Mouse (Mus musculus) CH12.LX (cell line): ENCODE results near the gene Nrn1. TPM values are rescaled to one million over a fixed set of nuclear protein-coding genes. Genes with fewer than 3 reads are reported as not detected.

Experiments used
- DNase-seq: peaks from one replicate; pipeline ENCODE4 v3.0.0-alpha.2; 2013; ENCODE audit errors: extremely low read depth
- H3K27ac ChIP-seq: 2 replicates; pipeline ENCODE4 v1.5.1; 2012; ENCODE audit warnings: low read depth, mild to moderate bottlenecking, control low read depth, moderate library complexity; ENCODE audit not compliant: insufficient read depth
- H3K27me3 ChIP-seq: replicated peaks from 2 replicates; pipeline ENCODE3; 2012; ENCODE audit warnings: inconsistent platforms
- H3K36me3 ChIP-seq, 2 experiments: replicated peaks in 1 of 2; 2 replicates each; pipeline versions ENCODE3 to v1.6.1; 2012; ENCODE audit warnings: inconsistent platforms in 1 of 2, low read length in 1 of 2, mild to moderate bottlenecking in 1 of 2, mixed read lengths in 1 of 2, moderate library complexity in 1 of 2; ENCODE audit not compliant: control insufficient read depth in 1 of 2, insufficient read depth in 1 of 2
- H3K4me1 ChIP-seq, 2 experiments: 2 replicates each; pipeline ENCODE4 v1.6.1; 2012; ENCODE audit warnings: inconsistent platforms in 1 of 2, moderate library complexity in 1 of 2; ENCODE audit not compliant: insufficient read depth in 2 of 2, control insufficient read depth in 1 of 2
- H3K4me2 ChIP-seq: 2 replicates; pipeline ENCODE4 v1.6.1; 2012; ENCODE audit warnings: low read depth, mild to moderate bottlenecking, control low read depth; ENCODE audit not compliant: poor library complexity, insufficient read depth, severe bottlenecking
- H3K4me3 ChIP-seq, 3 experiments: fragments of 150-350 bp in 1 of 3; sonication (generic) in 1 of 3; replicated peaks in 1 of 3; 2 replicates each; pipeline versions ENCODE3 to v1.5.1; 2011 to 2012; ENCODE audit warnings: low read depth in 2 of 3, low read length in 2 of 3, mild to moderate bottlenecking in 2 of 3, moderate library complexity in 2 of 3, control low read depth in 1 of 3, improper control_type of control experiment in 1 of 3, inconsistent platforms in 1 of 3, mixed read lengths in 1 of 3; ENCODE audit not compliant: poor library complexity in 1 of 3
- H3K79me2 ChIP-seq: replicated peaks from 2 replicates; pipeline ENCODE4 v1.6.1; 2012; ENCODE audit warnings: mild to moderate bottlenecking, moderate library complexity; ENCODE audit not compliant: control insufficient read depth, poor library complexity, insufficient read depth, severe bottlenecking; ENCODE audit errors: extremely low read depth
- H3K9ac ChIP-seq: 2 replicates; pipeline ENCODE4 v1.6.1; 2012; ENCODE audit warnings: low read depth, mild to moderate bottlenecking, control low read depth, moderate library complexity; ENCODE audit not compliant: insufficient read depth
- H3K9me3 ChIP-seq: replicated peaks from 2 replicates; pipeline ENCODE3; 2012; ENCODE audit warnings: low read length, inconsistent platforms, mixed read lengths
- BHLHE40 ChIP-seq: IDR thresholded peaks from 2 replicates; pipeline ENCODE4 v1.6.1; 2011; ENCODE audit warnings: mild to moderate bottlenecking, low read depth, low read length, improper control_type of control experiment
- CHD1 ChIP-seq: IDR thresholded peaks from 2 replicates; pipeline ENCODE4 v1.6.1; 2012; ENCODE audit warnings: low read depth, low read length, improper control_type of control experiment, inconsistent platforms
- CHD2 ChIP-seq: IDR thresholded peaks from 2 replicates; pipeline ENCODE4 v1.6.1; 2011; ENCODE audit warnings: low read length, improper control_type of control experiment
- ELF1 ChIP-seq: IDR thresholded peaks from 2 replicates; pipeline ENCODE4 v1.6.1; 2014; ENCODE audit warnings: low read depth, mild to moderate bottlenecking, inconsistent platforms, low read length, improper control_type of control experiment
- ETS1 ChIP-seq: conservative IDR thresholded peaks from 2 replicates; pipeline ENCODE4 v1.6.1; 2012; ENCODE audit warnings: low read depth, mild to moderate bottlenecking, inconsistent platforms, low read length, improper control_type of control experiment, moderate library complexity
- GABPA ChIP-seq: IDR thresholded peaks from 2 replicates; pipeline ENCODE4 v1.6.1; 2012; ENCODE audit warnings: low read depth, low read length, improper control_type of control experiment, inconsistent platforms; ENCODE audit not compliant: insufficient replicate concordance
- JUND ChIP-seq: conservative IDR thresholded peaks from 2 replicates; pipeline ENCODE4 v1.6.1; 2011; ENCODE audit warnings: low read depth, low read length, improper control_type of control experiment
- MAFK ChIP-seq: IDR thresholded peaks from 2 replicates; pipeline ENCODE4 v1.6.1; 2011; ENCODE audit warnings: low read length, improper control_type of control experiment; ENCODE audit not compliant: insufficient replicate concordance
- PAX5 ChIP-seq: IDR thresholded peaks from 2 replicates; pipeline ENCODE4 v1.6.1; 2012; ENCODE audit warnings: low read length, inconsistent platforms, mixed read lengths
- RCOR1 ChIP-seq: conservative IDR thresholded peaks from 2 replicates; pipeline ENCODE4 v1.6.1; 2012; ENCODE audit warnings: low read depth, mild to moderate bottlenecking, inconsistent platforms, low read length, improper control_type of control experiment
- SMC3 ChIP-seq: IDR thresholded peaks from 2 replicates; pipeline ENCODE4 v1.6.1; 2011; ENCODE audit warnings: low read depth, low read length, improper control_type of control experiment
- TBP ChIP-seq: conservative IDR thresholded peaks from 2 replicates; pipeline ENCODE4 v1.6.1; 2011; ENCODE audit warnings: low read depth, low read length, improper control_type of control experiment
- TCF12 ChIP-seq: IDR thresholded peaks from 2 replicates; pipeline ENCODE4 v1.6.1; 2014; ENCODE audit warnings: low read depth, mild to moderate bottlenecking, inconsistent platforms, low read length, improper control_type of control experiment
- dilution Hi-C: fragments of 300-500 bp; cut with MboI; formaldehyde crosslinking; loops from 2 replicates; pipeline ENCODE4 v1.14.3; 2020; ENCODE audit warnings: low sequenced_read_pairs; ENCODE audit not compliant: extremely low pct_unique_long_range_greater_than_20kb, extremely low pct_ligation_motif_present
- in situ Hi-C: fragments of 300-500 bp; cut with MboI; formaldehyde crosslinking; loops from 3 replicates; pipeline ENCODE4 v1.14.3; 2019; ENCODE audit warnings: low sequenced_read_pairs, low pct_ligation_motif_present, low pct_unique_long_range_greater_than_20kb, mixed read lengths
- polyA plus RNA-seq: library from polyadenylated mRNA; unstranded; fragments of >175 nt; gene quantifications from 2 replicates; pipeline ENCODE4 v1.2.1, GENCODE M21; 2012; ENCODE audit warnings: low read depth; ENCODE audit not compliant: insufficient read length
- total RNA-seq, 2 experiments: library from RNA; depleted of rRNA; stranded (reverse); fragments of 300-350 nt in 1 of 2; fragments of >200 nt in 1 of 2; gene quantifications; 2 replicates each; pipeline ENCODE4 v1.2.3; 2012 to 2014

The Nrn1 gene
- total and polyA plus RNA-seq, 3 experiments: not detected

DNA sequence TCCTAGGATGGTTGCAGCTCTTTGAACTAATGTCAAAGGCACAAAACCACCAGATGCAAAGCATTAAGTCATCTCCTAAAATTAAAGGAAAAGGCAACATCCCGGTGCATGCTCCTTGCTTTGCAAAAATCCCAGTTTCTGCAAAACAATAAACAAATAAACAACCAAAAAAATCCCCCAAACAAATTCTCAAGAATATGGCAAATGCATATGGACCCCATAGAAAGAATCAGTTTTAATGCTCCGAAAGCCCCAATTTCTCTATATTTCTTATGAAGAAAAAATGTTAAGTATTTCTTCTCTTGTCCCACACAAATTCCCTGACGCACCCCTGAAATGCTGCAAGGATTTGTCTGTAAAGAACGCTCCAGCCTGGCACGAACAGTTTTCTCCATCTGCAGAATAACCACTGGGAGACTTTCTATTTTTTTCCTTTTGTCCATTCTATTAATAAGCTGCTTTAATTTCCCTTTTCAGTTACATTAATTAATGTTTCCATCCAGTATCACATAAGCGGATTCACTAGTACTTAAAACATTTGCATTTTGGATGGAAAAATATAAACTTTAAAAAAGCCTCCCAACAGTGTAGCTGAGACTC is 1.9 kb downstream of the Nrn1 start:
- in situ Hi-C loops: no loop called here
- Histone ChIP-seq H3K79me2 (no peaks in the 10 kb centered on the region), H3K4me3 (no peak overlapping the region), H3K4me2 (no peak overlapping the region), H3K36me3 (no peaks in the 10 kb centered on the region), H3K4me1 (no peaks in the 10 kb centered on the region), H3K27ac (no peak overlapping the region), H3K27me3 (no peaks in the 10 kb centered on the region), H3K9ac (no peak overlapping the region), H3K9me3 (no peaks in the 10 kb centered on the region)
- no peak for DNase-seq
- dilution Hi-C loops: no loop called here
- TF ChIP-seq CHD2 (no peak), ETS1 (no peak), PAX5 (no peak), CHD1 (no peak), BHLHE40 (no peak), SMC3 (no peak), TBP (no peak), GABPA (no peak), JUND (no peak), MAFK (no peak), TCF12 (no peak), RCOR1 (no peak)

DNA sequence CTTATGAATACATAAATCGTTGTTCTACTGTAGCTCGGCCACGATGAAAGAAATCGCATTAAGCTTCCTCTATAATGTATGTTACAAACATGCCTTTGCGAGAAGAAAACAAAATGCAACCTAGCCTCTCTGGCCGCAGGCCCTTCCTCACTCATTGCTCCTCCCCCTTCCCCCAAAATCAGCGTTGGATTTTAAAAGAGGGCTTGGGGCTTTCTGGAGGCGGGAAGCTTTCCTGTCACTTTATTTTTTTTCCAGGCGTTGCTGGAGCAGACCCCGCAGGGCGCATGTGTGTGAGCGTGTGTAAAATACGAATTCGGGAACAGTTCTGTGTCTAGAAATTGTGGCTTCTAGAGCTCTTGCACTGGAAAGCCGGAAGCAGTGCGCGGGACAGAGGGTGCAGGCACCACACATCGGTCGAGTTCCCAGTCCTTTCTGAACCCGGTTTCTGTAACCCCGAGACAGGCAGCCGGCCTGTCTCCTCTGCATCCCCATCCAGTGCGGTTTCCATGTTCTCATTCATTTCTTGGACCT is 2.9 kb downstream of the Nrn1 start:
- Histone ChIP-seq H3K4me3 (no peak overlapping the region), H3K79me2 (no peaks in the 10 kb centered on the region), H3K9me3 (no peaks in the 10 kb centered on the region), H3K27me3 (no peaks in the 10 kb centered on the region), H3K27ac (no peak overlapping the region), H3K36me3 (no peaks in the 10 kb centered on the region), H3K9ac (no peak overlapping the region), H3K4me1 (no peaks in the 10 kb centered on the region), H3K4me2 (no peak overlapping the region)
- TF ChIP-seq ETS1 (no peak), ELF1 (no peak), JUND (no peak)
- dilution Hi-C loops: no loop called here
- in situ Hi-C loops: no loop called here
- no peak for DNase-seq
